Mouse (Mus musculus) retina, embryonic 14.5 days (tissue): Measurements from ENCODE around the gene Rab37.

ENCODE experiments used
- DNase-seq: peaks from one replicate; pipeline ENCODE4 v3.0.0-alpha.2; 2015; ENCODE audit warnings: low spot score

The Rab37 gene

DNA sequence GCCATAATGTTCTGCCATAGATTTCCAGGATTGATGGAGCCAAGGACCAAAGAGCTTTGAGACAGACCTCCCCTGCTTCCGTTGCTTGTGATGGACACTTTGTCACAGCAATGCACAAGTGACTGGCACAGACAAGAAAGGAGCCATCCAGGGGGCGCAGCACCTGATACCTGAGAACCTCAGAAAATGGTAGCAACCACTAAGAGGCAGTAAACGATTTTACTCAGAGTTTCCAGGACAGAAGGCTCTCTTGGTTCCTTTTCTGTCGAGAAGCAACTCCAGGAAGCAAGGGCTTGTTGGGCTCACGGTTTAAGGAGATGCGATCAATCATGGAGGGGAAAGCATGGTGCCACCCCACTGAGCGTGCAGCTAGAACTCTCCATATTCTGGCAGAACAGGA, 5.0 kb upstream of the Rab37 start:
- no peak for DNase-seq

GRCm38 (mm10) chr11:115089853-115090252, 1.4 kb upstream of the Rab37 start:
- no peak for DNase-seq

DNA sequence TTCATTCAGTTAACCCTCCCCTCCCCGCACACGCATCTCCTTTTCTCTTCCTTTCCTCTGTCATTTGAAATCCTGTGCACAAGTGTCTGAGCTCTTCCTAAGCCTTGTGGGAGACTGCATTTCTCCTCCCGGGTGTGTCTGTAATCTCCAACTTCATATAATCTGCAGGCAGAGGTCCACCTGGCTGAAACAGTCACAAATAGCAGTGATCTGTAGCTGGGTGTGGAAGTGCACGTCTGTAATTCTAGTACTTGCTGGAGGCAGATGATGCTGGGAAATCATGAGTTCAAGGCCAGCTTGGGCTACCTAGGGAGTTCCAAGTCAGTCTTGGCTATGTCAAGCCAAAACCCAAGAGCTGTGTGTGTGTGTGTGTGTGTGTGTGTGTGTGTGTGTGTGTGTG, 909 bp downstream of the Rab37 start:
- no peak for DNase-seq

DNA sequence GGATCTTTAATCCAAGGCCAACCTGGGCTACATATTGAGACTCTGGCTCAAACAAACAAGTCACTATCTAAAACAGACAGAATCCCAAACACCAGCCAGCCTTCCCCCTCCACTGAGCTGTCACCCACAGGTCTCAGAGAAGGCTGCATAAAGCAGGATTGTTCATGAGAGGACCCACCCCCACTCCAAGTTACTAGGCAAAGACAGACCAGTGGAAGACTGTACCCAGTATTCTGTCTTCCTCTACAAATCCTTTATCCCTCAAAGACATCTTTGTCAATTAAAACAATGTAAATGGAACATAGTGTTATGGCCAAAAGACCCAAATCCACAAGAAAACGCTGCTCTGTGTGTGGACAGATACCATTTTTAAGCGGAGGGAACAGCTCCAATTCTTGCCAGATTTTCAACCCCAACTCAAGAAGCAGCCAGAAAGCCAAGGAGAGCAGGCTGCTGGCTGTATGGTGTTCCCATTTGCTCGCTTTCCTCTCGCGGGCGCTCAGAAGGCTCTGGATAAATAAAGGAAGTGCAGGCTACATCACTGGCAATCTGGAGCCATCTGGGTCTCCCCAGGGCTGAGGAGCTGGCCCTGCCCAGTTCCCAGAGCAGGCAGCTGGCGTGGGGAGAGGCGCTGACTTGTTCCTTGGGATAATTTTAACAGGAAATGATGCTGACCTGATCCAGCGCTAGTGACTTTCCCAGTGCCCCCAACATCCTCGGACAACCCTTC, 7.1 kb downstream of the Rab37 start:
- DNase-seq: no peak

DNA sequence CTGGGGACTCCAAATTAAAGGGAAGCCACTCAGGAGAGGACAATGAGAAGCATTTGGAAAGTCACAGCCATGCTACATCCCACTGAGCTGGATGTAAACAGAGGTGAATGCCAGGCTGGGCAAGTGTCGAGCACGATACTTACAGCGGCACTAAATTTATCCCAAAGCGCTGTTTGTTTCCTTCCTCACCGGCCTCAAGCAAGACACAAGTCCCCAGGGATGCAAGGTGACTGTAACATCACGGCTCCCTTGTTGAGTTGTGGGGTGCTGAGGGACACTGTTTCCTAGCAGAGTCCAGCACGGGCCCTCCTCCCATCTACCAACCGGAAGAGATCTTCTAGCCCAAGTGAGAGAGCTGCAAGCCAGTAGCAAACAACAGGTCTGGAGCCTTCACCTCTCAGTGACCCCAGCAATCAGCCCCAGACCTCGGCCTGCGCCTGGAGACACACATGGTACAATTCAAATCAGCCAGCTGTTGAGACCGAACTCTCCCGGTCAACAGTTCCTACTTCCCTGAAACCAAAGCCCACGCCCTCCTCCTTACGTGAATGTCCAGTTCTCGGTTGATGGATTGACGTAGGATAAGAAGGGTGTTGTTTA, 8.1 kb downstream of the Rab37 start:
- no peak for DNase-seq

DNA sequence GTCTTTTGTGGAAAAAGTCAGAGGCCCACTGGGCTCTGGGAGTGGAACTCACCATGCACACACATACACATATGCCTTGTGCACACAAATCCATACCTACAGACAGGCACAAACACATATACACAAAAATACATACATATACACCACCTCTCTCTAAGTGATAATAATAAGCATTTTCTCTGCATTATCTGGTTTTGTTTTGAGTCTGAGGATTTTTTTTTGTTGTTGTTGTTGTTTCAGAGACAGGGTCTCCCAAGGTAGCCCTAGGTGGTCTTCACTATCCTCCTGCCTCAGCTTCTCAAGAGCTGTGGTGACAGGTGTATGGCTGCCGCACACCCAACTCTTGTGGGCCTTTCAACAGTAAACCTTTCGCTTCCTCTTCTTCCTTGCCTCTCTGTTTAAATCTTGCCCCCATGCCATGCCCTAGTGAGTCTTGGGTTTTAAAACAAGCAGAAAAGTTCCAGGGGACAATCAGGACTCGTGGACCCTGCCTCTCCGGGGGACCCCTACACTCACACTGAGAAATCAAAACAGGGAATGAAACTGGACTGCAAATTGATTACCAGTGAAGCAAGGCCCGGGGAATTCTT, 8.9 kb downstream of the Rab37 start:
- no peak for DNase-seq

DNA sequence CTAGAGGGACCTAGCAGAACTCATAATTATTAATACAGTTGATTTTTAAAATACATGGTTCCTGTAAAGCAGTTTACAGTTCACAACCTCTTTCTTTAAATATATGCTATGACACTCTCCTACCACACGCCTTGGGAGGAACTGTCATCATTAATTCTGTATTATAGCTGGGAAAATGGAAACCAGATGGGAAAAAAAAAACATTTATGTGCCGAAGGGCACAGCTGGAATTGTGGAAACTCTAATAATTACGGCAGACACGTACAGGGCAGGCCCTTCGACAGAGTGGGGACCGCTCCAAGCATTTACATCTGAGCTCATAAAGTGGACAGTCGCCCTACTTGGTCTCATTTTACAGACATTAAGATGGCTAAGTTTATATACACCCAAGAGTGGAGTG, 9.5 kb downstream of the Rab37 start:
- no peak for DNase-seq

- DNase-seq: no peak
These were observed 10.4 kb downstream of the Rab37 start for GRCm38 (mm10) chr11:115101615-115102051.

DNA sequence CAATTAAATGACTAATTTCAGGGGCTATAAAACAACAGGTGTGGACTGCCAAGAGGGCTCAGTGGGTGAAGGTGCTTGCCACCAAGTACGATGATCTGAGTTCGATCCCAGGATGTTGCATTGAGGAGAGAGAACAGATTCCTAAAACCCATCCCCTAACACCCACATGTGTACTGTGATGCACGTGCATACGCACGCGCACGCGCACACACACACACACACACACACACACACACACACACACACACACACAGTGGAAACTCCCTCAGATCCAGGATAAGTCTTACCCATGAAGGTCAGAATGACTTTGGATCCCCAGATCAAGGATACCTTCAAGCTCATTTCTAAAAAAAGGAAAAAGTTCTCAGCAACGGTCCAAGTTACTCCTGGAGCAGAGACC, 10.9 kb downstream of the Rab37 start:
- DNase-seq: no peak

- DNase-seq: no peak
These were observed 12.5 kb downstream of the Rab37 start for GRCm38 (mm10) chr11:115103470-115104413.

DNA sequence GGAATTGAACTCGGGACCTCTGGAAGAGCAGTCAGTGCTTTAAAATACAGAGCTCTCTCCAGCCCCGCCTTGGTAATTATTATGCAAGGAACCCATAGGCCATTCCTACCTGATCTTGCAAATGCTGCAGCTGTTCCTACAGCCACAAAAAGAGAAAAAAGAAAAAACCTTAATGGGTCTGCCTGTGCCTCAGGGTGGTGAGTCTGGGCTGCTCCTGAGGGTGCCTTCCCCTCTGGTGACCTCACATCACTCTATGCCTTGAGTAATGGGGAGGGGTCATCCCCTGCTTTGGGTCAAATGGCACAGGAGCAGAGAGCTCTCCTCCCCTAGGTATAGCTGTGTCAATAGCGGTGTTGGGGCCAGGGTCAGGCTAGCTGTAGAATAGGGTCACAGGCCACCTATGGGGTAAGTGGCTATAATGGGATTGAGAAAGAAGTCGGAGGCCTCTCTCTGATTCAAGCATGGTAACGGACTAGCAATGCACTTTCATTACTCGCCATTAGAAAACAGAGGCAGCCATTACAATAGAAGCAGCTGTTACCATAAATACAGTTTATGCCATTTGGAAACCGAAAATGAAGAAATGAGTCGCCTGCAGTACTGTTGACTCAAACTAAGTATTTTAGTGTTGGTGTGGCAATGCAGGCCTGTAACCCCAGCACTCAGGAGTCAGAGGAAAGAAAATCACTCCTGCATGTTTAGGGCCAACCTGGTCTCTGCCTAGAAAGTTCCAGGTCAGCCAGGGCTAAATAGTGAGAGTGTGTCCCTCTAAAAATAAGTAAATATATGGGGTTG, 13.7 kb downstream of the Rab37 start:
- DNase-seq: no peak

DNA sequence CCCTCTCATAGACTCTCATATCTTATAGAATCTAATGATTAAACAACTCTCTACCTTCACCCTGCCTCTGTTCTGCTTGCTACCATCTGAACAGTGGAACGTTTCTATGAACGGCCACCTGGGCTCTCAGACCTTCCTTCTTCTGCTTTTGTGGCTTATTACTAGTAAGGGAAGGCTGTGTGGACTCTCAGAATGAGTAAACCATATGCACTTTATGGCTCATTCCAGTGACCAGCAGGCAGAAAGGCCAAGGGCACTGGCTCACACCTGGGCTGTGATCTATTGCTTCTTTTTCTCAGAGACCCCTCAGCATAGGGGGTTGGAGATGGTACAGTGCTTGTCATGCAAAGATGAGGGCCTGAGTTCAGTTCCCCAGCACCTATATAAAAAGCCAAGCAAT, 15.4 kb downstream of the Rab37 start:
- no peak for DNase-seq

- DNase-seq: no peak
These were observed 16.2 kb downstream of the Rab37 start for GRCm38 (mm10) chr11:115107403-115107916.

DNA sequence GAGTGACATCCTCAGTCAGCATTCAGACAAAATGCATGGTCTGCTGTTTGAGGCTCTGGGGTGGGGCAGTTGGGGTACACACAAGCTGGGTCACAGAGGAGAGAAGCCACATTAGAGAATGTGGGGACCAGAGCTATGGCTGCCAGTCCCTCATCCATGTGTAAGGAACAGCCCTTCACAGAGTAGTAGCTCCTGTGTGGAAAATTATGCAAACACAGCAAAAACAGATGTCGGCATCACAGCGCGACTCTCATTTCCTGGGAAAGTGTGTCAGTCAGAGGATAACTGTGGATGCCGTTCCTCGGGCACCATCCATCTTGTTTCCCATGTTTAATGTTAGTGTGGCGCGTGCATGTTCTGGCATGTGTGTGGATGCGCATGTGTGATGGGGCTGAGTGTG, 16.9 kb downstream of the Rab37 start:
- DNase-seq: no peak

GRCm38 (mm10) chr11:115110271-115110670, 19.0 kb downstream of the Rab37 start:
- no peak for DNase-seq

DNA sequence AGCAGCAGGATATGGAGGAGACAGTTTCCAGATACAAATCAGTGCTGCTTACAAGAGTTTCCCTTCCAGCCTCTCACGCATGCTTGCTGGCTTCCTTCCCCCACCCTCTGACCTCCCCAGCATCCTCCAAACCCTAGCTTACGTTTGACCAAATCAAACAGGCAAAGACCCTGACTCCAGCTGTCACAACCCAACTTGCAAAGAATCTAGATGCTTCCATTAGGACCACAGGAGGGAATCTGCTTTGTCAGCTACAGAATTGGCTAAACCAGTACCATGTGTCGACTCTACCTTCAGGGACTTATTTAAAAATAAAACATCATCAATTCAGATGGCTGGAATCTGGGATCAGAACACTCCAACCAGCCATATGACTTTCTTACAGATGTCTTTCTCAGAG, 21.0 kb downstream of the Rab37 start:
- DNase-seq: no peak

- DNase-seq: no peak
These were observed 28.2 kb downstream of the Rab37 start for GRCm38 (mm10) chr11:115119409-115119808.

DNA sequence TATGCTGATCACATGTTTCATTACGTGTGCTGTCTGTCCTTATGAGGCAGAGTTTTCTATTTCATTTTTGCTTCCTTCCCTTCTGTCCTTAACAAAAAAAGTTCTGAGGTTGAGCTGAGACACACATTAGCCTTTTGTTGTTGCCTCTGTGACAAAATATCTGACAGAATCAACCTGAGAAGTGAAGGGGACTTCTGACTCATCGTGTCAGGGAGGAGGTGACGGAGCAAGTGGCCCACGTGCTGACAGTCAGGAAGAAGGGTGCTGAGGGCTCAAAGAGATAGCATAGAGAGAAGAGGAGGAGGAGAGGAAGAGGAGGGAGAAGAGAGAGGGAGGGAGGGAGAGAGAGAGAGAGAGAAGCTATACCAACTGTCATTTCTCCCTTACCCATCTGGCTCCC, 37.3 kb downstream of the Rab37 start:
- DNase-seq: no peak

DNA sequence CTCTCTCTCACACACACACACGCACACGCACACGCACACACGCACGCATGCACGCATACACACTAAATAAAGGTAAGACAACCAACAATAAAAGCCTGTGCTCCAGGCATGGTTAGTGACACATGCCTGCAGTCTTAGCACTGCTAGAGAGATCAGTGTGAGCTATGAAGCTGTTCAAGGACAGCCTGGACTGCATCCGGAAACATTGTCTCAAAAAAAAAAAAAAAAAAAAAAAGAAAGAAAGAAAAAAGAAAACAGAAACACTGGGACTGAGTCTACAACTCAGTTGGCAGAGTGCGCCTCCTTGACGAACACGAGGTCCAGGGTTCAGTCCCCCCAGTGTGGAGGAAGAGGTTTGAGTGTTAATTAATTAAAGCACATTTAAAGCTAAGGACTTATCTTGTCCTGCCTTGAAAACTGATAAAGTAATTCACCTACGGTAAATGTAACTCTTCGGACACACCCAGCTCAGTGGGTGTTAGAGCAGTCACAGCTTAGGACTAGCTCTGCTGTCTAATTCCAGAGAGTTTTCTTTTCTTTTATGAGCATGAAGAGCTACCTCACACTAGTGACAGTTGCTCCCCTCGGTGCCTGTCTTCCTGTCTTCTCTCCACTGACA, 38.4 kb downstream of the Rab37 start:
- no peak for DNase-seq

GRCm38 (mm10) chr11:115131768-115132381, 40.6 kb downstream of the Rab37 start:
- DNase-seq: no peak

- DNase-seq: no peak
These were observed 42.6 kb downstream of the Rab37 start, which contains the start of gene Cd300lf for GRCm38 (mm10) chr11:115133800-115134199. TSS of gene Cd300lf (minus strand) at chr11:115133992.
